Mouse (Mus musculus) retina, postnatal 1 day (tissue): ENCODE measurements at regions not wholly inside any gene's neighbourhood (a gene's known extent, or its start where the extent isn't known, plus 50 kb on each side); places are given as distances from the start of the nearest gene placed in this dataset.
"Not testable (repeated sequence)": the region's sequence is repeated elsewhere in the genome, so short reads cannot be mapped to it uniquely, and the experiment has no call there.

Experiments used
- DNase-seq: peaks from one replicate; pipeline ENCODE4 v3.0.0-alpha.2; 2012

GRCm38 (mm10) chr19:27694478-27694877 is 264.9 kb upstream of the Pum3 start:
- DNase-seq, result no peak

- no peak for DNase-seq
These were observed 264.1 kb upstream of the Pum3 start for GRCm38 (mm10) chr19:27693706-27694105.

- no peak for DNase-seq
These were observed 263.3 kb upstream of the Pum3 start for GRCm38 (mm10) chr19:27692944-27693343.

GRCm38 (mm10) chr19:27683426-27683825 is 253.8 kb upstream of the Pum3 start:
- no peak for DNase-seq

GRCm38 (mm10) chr19:27679427-27679826 is 249.8 kb upstream of the Pum3 start:
- DNase-seq, result no peak

- no peak for DNase-seq
These were observed 243.1 kb upstream of the Pum3 start for GRCm38 (mm10) chr19:27672679-27673190.

- peak; percentile 46 for DNase-seq
These were observed 233.7 kb upstream of the Pum3 start for GRCm38 (mm10) chr19:27663296-27663695.

- DNase-seq, result no peak
These were observed 211.4 kb upstream of the Pum3 start for GRCm38 (mm10) chr19:27641001-27641400.

GRCm38 (mm10) chr19:27633105-27633504 is 203.5 kb upstream of the Pum3 start:
- no peak for DNase-seq

- no peak for DNase-seq
These were observed 198.0 kb upstream of the Pum3 start for GRCm38 (mm10) chr19:27627626-27628025.

GRCm38 (mm10) chr19:27617522-27617921 is 187.9 kb upstream of the Pum3 start:
- DNase-seq, result no peak

- no peak for DNase-seq
These were observed 177.3 kb upstream of the Pum3 start for GRCm38 (mm10) chr19:27606933-27607332.

- DNase-seq, result no peak
These were observed 173.7 kb upstream of the Pum3 start for GRCm38 (mm10) chr19:27603296-27603695.

- DNase-seq, result no peak
These were observed 171.9 kb upstream of the Pum3 start for GRCm38 (mm10) chr19:27601551-27601950.

GRCm38 (mm10) chr19:27600386-27600785 is 170.8 kb upstream of the Pum3 start:
- not testable (repeated sequence) for DNase-seq

GRCm38 (mm10) chr19:27599639-27600308 is 170.1 kb upstream of the Pum3 start:
- peak; percentile 4 for DNase-seq

- DNase-seq, result no peak
These were observed 168.7 kb upstream of the Pum3 start for GRCm38 (mm10) chr19:27598350-27598749.

GRCm38 (mm10) chr19:27585566-27585965 is 155.9 kb upstream of the Pum3 start:
- no peak for DNase-seq

GRCm38 (mm10) chr19:27582111-27582500 is 152.5 kb upstream of the Pum3 start:
- no peak for DNase-seq

GRCm38 (mm10) chr19:27581362-27582110 is 151.9 kb upstream of the Pum3 start:
- no peak for DNase-seq

- no peak for DNase-seq
These were observed 146.9 kb upstream of the Pum3 start for GRCm38 (mm10) chr19:27576478-27576877.

GRCm38 (mm10) chr19:27566929-27567328 is 137.3 kb upstream of the Pum3 start:
- no peak for DNase-seq

- DNase-seq, result no peak
These were observed 136.4 kb upstream of the Pum3 start for GRCm38 (mm10) chr19:27566060-27566459.

GRCm38 (mm10) chr19:27564086-27564485 is 134.5 kb upstream of the Pum3 start:
- DNase-seq, result no peak
